Mouse (Mus musculus) intestine, embryonic 16.5 days (tissue): ENCODE measurements at regions not wholly inside any gene's neighbourhood (a gene's known extent, or its start where the extent isn't known, plus 50 kb on each side); places are given as distances from the start of the nearest gene placed in this dataset.

Source experiments
- ATAC-seq: fragments of 200-750 bp; cut with Nextera tagmentation; 2 replicates; pipeline ENCODE4 v1.8.0; 2017; ENCODE audit warnings: moderate TSS enrichment, moderate library complexity
- H3K27ac ChIP-seq: fragments of 300-500 bp; sonication (generic); 2 replicates; pipeline ENCODE4 v1.5.1; 2014; ENCODE audit warnings: mild to moderate bottlenecking, low read length
- H3K27me3 ChIP-seq: fragments of 300-500 bp; sonication (generic); replicated peaks from 2 replicates; pipeline ENCODE4 v1.6.1; 2014; ENCODE audit warnings: low read length, control low read depth, mixed read lengths; ENCODE audit not compliant: control insufficient read depth, insufficient read depth
- H3K36me3 ChIP-seq: fragments of 300-500 bp; sonication (generic); 2 replicates; pipeline ENCODE4 v1.6.1; 2014; ENCODE audit warnings: low read length, control low read depth; ENCODE audit not compliant: control insufficient read depth, insufficient read depth
- H3K4me1 ChIP-seq: fragments of 300-500 bp; sonication (generic); 2 replicates; pipeline ENCODE4 v1.6.1; 2014; ENCODE audit warnings: low read length, control low read depth, mixed read lengths; ENCODE audit not compliant: control insufficient read depth, insufficient read depth
- H3K4me2 ChIP-seq: fragments of 300-500 bp; sonication (generic); 2 replicates; pipeline ENCODE4 v1.6.1; 2014; ENCODE audit warnings: low read depth, low read length, control low read depth
- H3K4me3 ChIP-seq: fragments of 300-500 bp; sonication (generic); 2 replicates; pipeline ENCODE4 v1.5.1; 2014; ENCODE audit warnings: mild to moderate bottlenecking, low read length
- H3K9ac ChIP-seq: fragments of 300-500 bp; sonication (generic); 2 replicates; pipeline ENCODE4 v1.6.1; 2014; ENCODE audit warnings: low read depth, low read length
- H3K9me3 ChIP-seq: fragments of 300-500 bp; sonication (generic); 2 replicates; pipeline ENCODE4 v1.6.1; 2016; ENCODE audit warnings: low read length, control low read depth; ENCODE audit not compliant: control insufficient read depth
- WGBS: fragments of 180-500 bp; shearing (Covaris S2); extraction: QIAGEN DNeasy Blood & Tissue Kit; methylation state at CpG from one replicate; pipeline ENCODE4 v1.1.7; 2014; 5-methylcytosine and 5-hydroxymethylcytosine counted together

DNA sequence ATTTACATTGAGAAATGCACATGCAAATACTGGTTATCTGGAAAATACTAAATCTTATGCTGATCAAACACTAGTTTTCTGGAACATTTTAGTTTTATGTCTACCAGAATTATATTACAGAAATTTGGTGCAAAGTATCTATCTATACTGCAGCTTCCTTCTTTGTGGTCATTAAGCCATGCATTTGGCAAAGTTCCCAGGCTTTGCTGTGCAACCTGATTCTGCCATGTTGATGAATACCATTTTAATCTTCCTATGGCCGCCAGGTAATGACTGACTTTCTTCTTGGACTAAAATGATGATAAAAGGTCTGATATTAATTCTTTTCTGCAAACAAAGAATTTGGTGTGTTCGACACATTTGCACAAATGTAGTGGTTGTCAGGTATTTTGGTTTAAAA, 115.3 kb upstream of the Dock10 start:
- no peaks in the 10 kb centered on the region for H3K27me3 ChIP-seq
- no peak for ATAC-seq
- 66% methylated on average over 2 of the region's 2 CpGs for WGBS

GRCm38 (mm10) chr1:80868805-80869204, 110.5 kb upstream of the Dock10 start:
- H3K27ac ChIP-seq: no peak overlapping the region

More for the DNA sequence above, 115.3 kb upstream of the Dock10 start:
- no peak overlapping the region for H3K4me2 ChIP-seq
- H3K9me3 ChIP-seq: no peaks in the 10 kb centered on the region
- H3K36me3 ChIP-seq: no peaks in the 10 kb centered on the region
- H3K9ac ChIP-seq: no peak overlapping the region
- no peaks in the 10 kb centered on the region for H3K4me1 ChIP-seq
- H3K4me3 ChIP-seq: no peak overlapping the region
- H3K27ac ChIP-seq: no peak overlapping the region

DNA sequence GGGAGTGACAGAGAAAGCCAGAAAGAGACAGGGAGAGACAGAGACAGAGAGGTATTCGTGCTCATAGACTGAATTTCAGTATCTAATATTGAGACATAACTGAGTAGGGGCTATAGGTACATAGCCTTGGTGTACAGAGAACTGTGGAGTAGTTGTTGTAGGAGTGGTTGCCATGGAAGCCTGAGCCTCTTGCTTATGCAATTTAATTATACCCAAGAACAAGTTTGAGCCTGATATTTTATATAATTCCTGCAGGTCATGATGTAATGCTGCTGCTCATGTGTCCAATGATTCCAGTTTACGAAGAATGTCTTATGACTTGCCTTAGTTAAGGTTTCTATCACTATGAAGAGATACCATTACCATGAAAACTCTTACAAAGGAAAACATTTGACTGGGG, 98.7 kb upstream of the Dock10 start:
- no peaks in the 10 kb centered on the region for H3K27me3 ChIP-seq
- ATAC-seq: no peak
- H3K9ac ChIP-seq: no peak overlapping the region
- 78% methylated on average over 2 of the region's 2 CpGs for WGBS
- H3K27ac ChIP-seq: no peak overlapping the region
- H3K4me3 ChIP-seq: no peak overlapping the region
- H3K4me2 ChIP-seq: no peak overlapping the region
- no peaks in the 10 kb centered on the region for H3K9me3 ChIP-seq
- H3K36me3 ChIP-seq: no peaks in the 10 kb centered on the region
- no peaks in the 10 kb centered on the region; the same call in 1 of the 2 replicates for H3K4me1 ChIP-seq

More at GRCm38 (mm10) chr1:80868805-80869204, 110.5 kb upstream of the Dock10 start:
- Histone ChIP-seq H3K27me3 (no peaks in the 10 kb centered on the region), H3K9ac (no peak overlapping the region), H3K4me3 (no peak overlapping the region), H3K4me2 (no peak overlapping the region), H3K9me3 (no peaks in the 10 kb centered on the region), H3K4me1 (no peaks in the 10 kb centered on the region), H3K36me3 (no peaks in the 10 kb centered on the region)
- ATAC-seq: no peak

DNA sequence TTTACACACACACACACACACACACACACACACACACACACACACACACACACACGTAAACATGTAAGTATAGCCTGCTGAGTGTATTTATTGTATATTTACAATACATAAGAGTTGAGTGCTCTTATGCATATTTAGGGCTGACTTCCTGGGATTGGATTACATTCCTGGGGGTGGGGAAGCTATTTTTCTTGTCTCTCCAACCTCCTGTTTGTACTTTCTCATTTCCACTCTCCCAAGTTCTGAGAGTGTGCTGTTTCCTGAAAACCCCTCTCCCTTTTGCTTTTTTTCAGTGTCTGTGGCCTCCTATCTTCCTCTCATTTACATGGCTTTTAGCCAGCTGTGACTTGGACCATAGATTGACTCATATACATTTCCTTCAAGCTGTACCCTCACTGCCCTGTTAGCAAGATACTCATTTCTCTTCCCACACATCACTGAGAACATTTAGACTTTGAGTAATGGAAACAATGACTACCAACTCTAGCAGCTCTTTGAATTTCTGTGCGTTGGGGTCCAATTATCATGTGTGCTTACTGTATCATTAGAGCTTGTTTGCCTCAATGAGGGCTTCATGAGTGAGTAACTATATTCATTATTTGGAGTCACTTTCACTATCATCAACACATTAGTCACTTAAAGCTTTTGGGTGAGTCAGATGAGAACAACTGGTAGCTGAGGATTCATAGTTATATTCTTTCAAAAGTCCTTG, 96.8 kb upstream of the Dock10 start:
- no peak overlapping the region for H3K27ac ChIP-seq
- H3K9me3 ChIP-seq: no peaks in the 10 kb centered on the region
- no peaks in the 10 kb centered on the region for H3K27me3 ChIP-seq
- H3K4me1 ChIP-seq: no peaks in the 10 kb centered on the region; the same call in 1 of the 2 replicates
- WGBS: 46% methylated on average over 2 of the region's 2 CpGs
- peak; percentile 71 for ATAC-seq
- H3K36me3 ChIP-seq: no peaks in the 10 kb centered on the region
- H3K4me3 ChIP-seq: no peak overlapping the region
- no peak overlapping the region for H3K4me2 ChIP-seq
- no peak overlapping the region for H3K9ac ChIP-seq

- ATAC-seq: peak; percentile 85
- no peaks in the 10 kb centered on the region for H3K9me3 ChIP-seq
- H3K36me3 ChIP-seq: no peaks in the 10 kb centered on the region
- 0 out of 2 replicates have a peak overlapping the region, but pooled peaks have one; percentile 43 for H3K27ac ChIP-seq
- H3K4me2 ChIP-seq: no peak overlapping the region
- H3K4me1 ChIP-seq: no peaks in the 10 kb centered on the region; the same call in 1 of the 2 replicates
- WGBS: 37% methylated on average over 7 of the region's 7 CpGs
- H3K4me3 ChIP-seq: no peak overlapping the region
- H3K27me3 ChIP-seq: no peaks in the 10 kb centered on the region
- H3K9ac ChIP-seq: no peak overlapping the region
These were observed 96.0 kb upstream of the Dock10 start for GRCm38 (mm10) chr1:80854289-80854701.

GRCm38 (mm10) chr1:80852761-80853160, 94.4 kb upstream of the Dock10 start:
- H3K9me3 ChIP-seq: no peaks in the 10 kb centered on the region
- no peak overlapping the region for H3K27ac ChIP-seq
- no peaks in the 10 kb centered on the region for H3K36me3 ChIP-seq
- H3K4me2 ChIP-seq: no peak overlapping the region
- no peak for ATAC-seq
- 54% methylated on average over 2 of the region's 2 CpGs for WGBS
- H3K4me3 ChIP-seq: no peak overlapping the region
- H3K9ac ChIP-seq: no peak overlapping the region
- no peaks in the 10 kb centered on the region for H3K27me3 ChIP-seq
- H3K4me1 ChIP-seq: no peaks in the 10 kb centered on the region; the same call in 1 of the 2 replicates

DNA sequence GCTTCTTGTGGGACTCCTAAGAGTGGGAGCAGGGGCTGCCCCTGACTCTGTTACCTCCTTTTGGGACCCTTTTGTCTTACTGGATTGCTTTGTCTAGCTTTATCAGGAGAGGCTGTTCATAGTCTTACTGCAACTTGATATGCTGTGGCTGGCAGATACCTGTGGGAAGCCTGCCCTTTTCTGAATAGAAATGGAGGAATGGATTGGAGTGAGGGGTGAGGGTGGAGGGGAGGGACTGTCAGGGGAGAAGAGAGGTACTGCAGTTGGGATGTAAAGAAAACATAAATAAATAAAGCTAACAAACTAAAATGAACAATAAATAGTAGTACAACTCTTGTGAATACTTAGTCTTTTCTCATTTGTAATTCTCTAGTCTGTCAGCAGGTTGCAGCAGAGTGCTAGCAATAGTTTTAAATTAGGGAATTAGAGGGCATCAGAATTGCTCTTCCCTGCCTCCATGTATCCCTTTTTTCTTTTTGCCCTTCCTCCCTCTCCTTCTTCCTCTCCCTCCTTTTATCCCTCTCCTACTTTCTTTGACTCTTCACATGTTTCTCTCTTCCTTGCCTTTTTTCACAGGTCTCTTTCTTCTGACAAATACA, 72.0 kb upstream of the Dock10 start:
- H3K4me1 ChIP-seq: no peaks in the 10 kb centered on the region
- no peak for ATAC-seq
- H3K27me3 ChIP-seq: no peaks in the 10 kb centered on the region
- H3K9ac ChIP-seq: no peak overlapping the region
- H3K36me3 ChIP-seq: no peaks in the 10 kb centered on the region
- no peak overlapping the region for H3K4me2 ChIP-seq
- no peaks in the 10 kb centered on the region for H3K9me3 ChIP-seq
- H3K4me3 ChIP-seq: no peak overlapping the region
- no peak overlapping the region for H3K27ac ChIP-seq

DNA sequence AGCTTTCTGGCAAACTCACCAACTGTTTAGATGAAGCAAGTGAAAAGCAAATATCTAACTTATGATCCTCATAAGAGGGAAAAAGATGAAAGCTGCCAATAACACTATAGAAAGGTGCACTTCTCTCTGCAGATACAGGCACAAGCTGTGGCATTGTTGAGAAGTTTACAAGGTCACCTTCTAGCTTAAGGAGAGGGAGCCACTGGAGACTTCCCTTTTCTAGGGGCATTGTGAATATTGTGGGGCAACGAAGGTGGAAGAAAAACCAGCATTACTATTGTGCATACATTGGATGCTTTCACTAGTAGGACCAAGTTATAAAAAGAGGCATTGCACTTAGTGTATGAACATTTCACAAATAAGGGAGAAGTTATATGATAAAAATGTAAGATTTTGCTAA, 68.1 kb upstream of the Dock10 start:
- no peaks in the 10 kb centered on the region for H3K36me3 ChIP-seq
- no peak overlapping the region for H3K9ac ChIP-seq
- H3K4me1 ChIP-seq: no peaks in the 10 kb centered on the region
- no peaks in the 10 kb centered on the region for H3K27me3 ChIP-seq
- no peak for ATAC-seq
- no peak overlapping the region for H3K27ac ChIP-seq
- no peak overlapping the region for H3K4me3 ChIP-seq
- H3K4me2 ChIP-seq: no peak overlapping the region
- H3K9me3 ChIP-seq: no peaks in the 10 kb centered on the region
- 88% methylated on average over 1 of the region's 1 CpGs for WGBS

DNA sequence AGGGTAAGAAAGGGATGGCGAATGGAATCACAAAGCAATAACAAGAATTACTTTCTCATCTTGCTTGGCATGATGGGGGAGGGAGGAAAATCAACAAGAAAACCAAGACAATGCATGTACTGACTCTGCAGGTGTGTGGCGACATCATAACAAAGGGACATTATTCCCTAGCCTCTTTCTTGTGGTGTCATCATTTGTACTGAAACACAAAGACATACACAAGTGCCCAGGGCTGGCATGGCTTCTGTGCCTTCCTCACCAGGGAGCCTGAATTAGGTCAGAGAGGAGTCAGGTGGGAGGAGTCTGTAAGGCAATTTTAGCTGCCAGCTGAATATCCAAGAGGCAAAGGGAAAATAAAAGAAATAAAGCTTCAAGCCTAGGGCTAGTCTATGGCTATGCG, 65.6 kb upstream of the Dock10 start:
- H3K9ac ChIP-seq: no peak overlapping the region
- H3K27me3 ChIP-seq: no peaks in the 10 kb centered on the region
- H3K9me3 ChIP-seq: no peaks in the 10 kb centered on the region
- no peaks in the 10 kb centered on the region for H3K36me3 ChIP-seq
- H3K27ac ChIP-seq: no peak overlapping the region
- 76% methylated on average over 3 of the region's 3 CpGs for WGBS
- no peak for ATAC-seq
- H3K4me1 ChIP-seq: no peaks in the 10 kb centered on the region
- H3K4me2 ChIP-seq: no peak overlapping the region
- H3K4me3 ChIP-seq: no peak overlapping the region
